Mouse (Mus musculus) ES-E14 (cell line): Measurements from ENCODE around the gene Fbxl16. TPM values are rescaled to one million over a fixed set of nuclear protein-coding genes. Genes with fewer than 3 reads are reported as not detected.

ENCODE experiments used
- DNase-seq: peaks from one replicate; pipeline ENCODE4 v3.0.0-alpha.2; 2013; ENCODE audit warnings: low read depth, low spot score
- H3K27ac ChIP-seq: 2 replicates; pipeline ENCODE4 v1.5.1; 2012; ENCODE audit warnings: low read depth, mild to moderate bottlenecking, low read length, moderate library complexity, mixed read lengths; ENCODE audit not compliant: poor library complexity, insufficient read depth, severe bottlenecking
- H3K36me3 ChIP-seq: 2 replicates; pipeline ENCODE4 v1.6.1; 2012; ENCODE audit warnings: mild to moderate bottlenecking, low read length, moderate library complexity, mixed read lengths; ENCODE audit not compliant: control insufficient read depth, poor library complexity, insufficient read depth, severe bottlenecking
- H3K4me1 ChIP-seq, 2 experiments: fragments of 150-350 bp in 1 of 2; sonication (generic) in 1 of 2; 2 replicates each; pipeline ENCODE4 v1.6.1; 2012; ENCODE audit warnings: low read length in 2 of 2, mild to moderate bottlenecking in 1 of 2, mixed read lengths in 1 of 2; ENCODE audit not compliant: control insufficient read depth in 2 of 2, insufficient read depth in 2 of 2, poor library complexity in 1 of 2
- H3K4me3 ChIP-seq, 2 experiments: fragments of 150-350 bp in 1 of 2; sonication (generic) in 1 of 2; 2 replicates each; pipeline ENCODE4 v1.5.1; 2012; ENCODE audit warnings: low read length in 2 of 2, low read depth in 1 of 2, mild to moderate bottlenecking in 1 of 2, mixed read lengths in 1 of 2; ENCODE audit not compliant: insufficient read depth in 1 of 2, poor library complexity in 1 of 2, severe bottlenecking in 1 of 2
- H3K9ac ChIP-seq: 2 replicates; pipeline ENCODE4 v1.6.1; 2012; ENCODE audit warnings: low read depth, mild to moderate bottlenecking, low read length, mixed read lengths; ENCODE audit not compliant: poor library complexity, insufficient read depth, severe bottlenecking
- H3K9me3 ChIP-seq: fragments of 150-350 bp; sonication (generic); 2 replicates; pipeline ENCODE4 v1.6.1; 2012; ENCODE audit warnings: low read depth, mild to moderate bottlenecking, low read length; ENCODE audit not compliant: control insufficient read depth, insufficient read depth
- CHD2 ChIP-seq: IDR thresholded peaks from 2 replicates; pipeline ENCODE4 v1.6.1; 2014; ENCODE audit warnings: mild to moderate bottlenecking, low read depth, low read length, inconsistent platforms
- HCFC1 ChIP-seq: IDR thresholded peaks from 2 replicates; pipeline ENCODE4 v1.6.1; 2012; ENCODE audit warnings: low read length, inconsistent platforms, borderline replicate concordance; ENCODE audit not compliant: insufficient read depth
- MAFK ChIP-seq: IDR thresholded peaks from 2 replicates; pipeline ENCODE4 v1.6.1; 2014; ENCODE audit warnings: mild to moderate bottlenecking, low read depth, low read length, inconsistent platforms; ENCODE audit not compliant: insufficient read depth
- ZC3H11A ChIP-seq: IDR thresholded peaks from 2 replicates; pipeline ENCODE4 v1.6.1; 2012; ENCODE audit warnings: low read depth, mild to moderate bottlenecking, inconsistent platforms, low read length, borderline replicate concordance
- ZNF384 ChIP-seq: IDR thresholded peaks from 2 replicates; pipeline ENCODE4 v1.6.1; 2012; ENCODE audit warnings: low read depth, low read length, inconsistent platforms
- in situ Hi-C, 2 experiments: fragments of 600-800 bp; cut with MboI; formaldehyde crosslinking; loops; one replicate each; pipeline ENCODE4 v1.15.1; 2025; ENCODE audit warnings: low sequenced_read_pairs in 2 of 2, inconsistent platforms in 1 of 2; ENCODE audit not compliant: unreplicated experiment in 2 of 2
- total RNA-seq: library from RNA; depleted of rRNA; stranded (reverse); fragments of 300-350 nt; gene quantifications from 2 replicates; pipeline ENCODE4 v1.2.3, GENCODE M21; 2012

Fbxl16 gene
- total RNA-seq, 1 experiment, result 1.7 TPM

- no peak for TF ChIP-seq HCFC1
- TF ChIP-seq CHD2, result no peak
- TF ChIP-seq MAFK, result no peak
- no peak for TF ChIP-seq ZC3H11A
- TF ChIP-seq ZNF384, result no peak
- Histone ChIP-seq H3K4me3 (no peak overlapping the region), H3K9me3 (no peaks in the 10 kb centered on the region), H3K4me1 (peaks cover 2 to 26% of the 10 kb centered on the region in 2 experiments; a peak in 1 of 4 replicates), H3K27ac (no peak overlapping the region), H3K36me3 (peaks cover 50% of the 10 kb centered on the region), H3K9ac (no peak overlapping the region)
- in situ Hi-C loops, result no loop called here
- no peak for DNase-seq
These were observed 25.8 kb downstream of the Fbxl16 start for GRCm38 (mm10) chr17:25834595-25835222.

GRCm38 (mm10) chr17:25835301-25835700, 26.4 kb downstream of the Fbxl16 start:
- in situ Hi-C loops, result no loop called here
- no peak overlapping the region for H3K9ac ChIP-seq
- TF ChIP-seq ZC3H11A, result no peak
- no peak for TF ChIP-seq HCFC1
- TF ChIP-seq ZNF384, result no peak
- TF ChIP-seq MAFK, result no peak
- no peak for TF ChIP-seq CHD2
- H3K36me3 ChIP-seq, result peaks cover 51% of the 10 kb centered on the region
- peaks cover 2 to 26% of the 10 kb centered on the region in 2 experiments; a peak in 1 of 4 replicates for H3K4me1 ChIP-seq
- no peaks in the 10 kb centered on the region for H3K9me3 ChIP-seq
- no peak overlapping the region for H3K4me3 ChIP-seq
- no peak for DNase-seq
- H3K27ac ChIP-seq, result no peak overlapping the region

GRCm38 (mm10) chr17:25835816-25836215, 26.9 kb downstream of the Fbxl16 start:
- Histone ChIP-seq H3K9ac (no peak overlapping the region), H3K4me1 (peaks cover 2 to 26% of the 10 kb centered on the region in 2 experiments; a peak in 1 of 4 replicates), H3K36me3 (peaks cover 51% of the 10 kb centered on the region), H3K27ac (no peak overlapping the region), H3K9me3 (no peaks in the 10 kb centered on the region), H3K4me3 (no peak overlapping the region)
- TF ChIP-seq MAFK, result no peak
- no peak for TF ChIP-seq CHD2
- TF ChIP-seq HCFC1, result no peak
- TF ChIP-seq ZNF384, result no peak
- no peak for TF ChIP-seq ZC3H11A
- no peak for DNase-seq
- in situ Hi-C loops, result no loop called here

GRCm38 (mm10) chr17:25836397-25837075, 27.7 kb downstream of the Fbxl16 start:
- no peaks in the 10 kb centered on the region for H3K9me3 ChIP-seq
- H3K4me3 ChIP-seq, result peak overlapping the region; percentile 23 to 41; a peak in 3 of 4 replicates
- in situ Hi-C loops, result no loop called here
- DNase-seq, result no peak
- peak overlapping the region; percentile 20; the same call in 1 of the 2 replicates for H3K9ac ChIP-seq
- peaks cover under 1 to 23% of the 10 kb centered on the region in 2 experiments; a peak in 1 of 4 replicates for H3K4me1 ChIP-seq
- no peak overlapping the region for H3K27ac ChIP-seq
- no peak for TF ChIP-seq ZNF384
- TF ChIP-seq MAFK, result no peak
- TF ChIP-seq CHD2, result no peak
- no peak for TF ChIP-seq HCFC1
- peaks cover 51% of the 10 kb centered on the region for H3K36me3 ChIP-seq
